Mouse (Mus musculus): ENCODE data around the gene Ankub1.

The Ankub1 gene

DNA sequence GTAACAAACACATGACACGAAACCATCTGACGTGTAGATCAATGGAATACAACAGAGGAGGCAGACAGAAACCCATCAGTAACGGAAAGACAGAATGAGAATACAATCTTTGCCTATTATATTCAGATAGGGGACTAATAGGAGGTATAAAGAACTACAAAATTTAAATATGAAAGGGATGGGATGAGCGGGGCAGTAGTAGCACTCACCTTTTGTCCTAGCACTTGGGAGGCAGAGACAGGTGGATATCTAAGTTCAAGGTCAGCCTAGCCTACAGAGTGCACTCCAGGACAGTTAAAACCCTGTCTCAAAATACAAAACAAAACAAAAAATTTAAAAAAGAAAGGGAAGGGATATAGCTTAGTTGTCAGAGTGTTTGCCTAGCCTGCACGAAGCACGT, 49.4 kb downstream of the Ankub1 start:
- DNase-seq (ENCODE audit: low spot score) = no peak

DNA sequence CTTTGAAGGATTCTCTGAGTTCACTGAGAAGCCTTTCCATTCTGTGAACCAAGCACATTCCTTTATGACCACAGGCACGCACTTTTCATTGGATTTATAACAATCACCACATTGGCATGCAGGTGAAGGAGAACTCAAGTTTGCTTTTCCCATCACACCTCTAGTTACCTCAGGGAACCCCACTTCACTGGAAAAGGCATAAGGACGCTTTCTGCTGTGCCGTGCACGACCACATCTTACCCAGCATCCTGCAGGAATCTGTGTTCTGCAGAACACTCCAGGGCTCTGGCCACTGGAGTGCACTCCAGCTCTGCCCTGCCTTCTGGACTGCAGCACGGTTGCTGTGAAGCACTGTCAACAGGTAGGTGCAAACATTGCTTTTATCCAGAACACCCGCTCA, 55.0 kb downstream of the Ankub1 start:
- no peak for DNase-seq (ENCODE audit: low spot score)

DNA sequence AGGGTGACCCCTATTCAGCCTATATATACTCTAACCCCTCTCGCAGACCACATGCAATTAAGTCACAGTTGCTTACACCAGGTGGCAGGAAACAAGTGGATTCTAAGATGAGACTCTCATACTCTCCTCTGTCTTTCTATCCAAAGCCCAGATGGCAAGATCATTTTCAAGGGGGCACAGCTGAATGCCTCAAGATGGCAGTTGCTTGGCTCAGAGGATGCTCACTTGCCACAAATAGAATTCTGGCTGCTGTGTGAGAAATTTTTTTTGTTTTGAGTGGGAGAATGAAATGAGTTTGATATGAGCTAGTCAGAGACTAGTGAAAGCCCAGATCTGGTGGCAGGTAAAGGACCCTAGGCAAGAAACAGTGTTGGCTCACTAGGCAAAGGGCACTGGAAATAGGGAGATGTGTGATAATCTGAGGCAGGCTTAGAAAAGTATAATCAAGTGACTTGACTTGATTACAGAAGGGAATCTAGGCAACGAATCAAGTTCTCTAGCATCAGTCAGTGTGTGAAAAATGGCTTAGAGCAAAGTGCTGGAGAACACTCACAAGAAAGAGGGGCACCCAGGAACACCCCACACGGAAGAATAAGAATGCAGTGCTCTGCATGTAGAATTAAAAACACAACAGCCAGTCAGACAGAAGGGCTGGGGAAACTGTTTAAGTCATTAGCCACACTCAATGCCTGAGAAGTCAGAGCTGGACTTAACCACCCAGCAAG, 57.7 kb downstream of the Ankub1 start:
- DNase-seq (ENCODE audit: low spot score) = no peak

DNA sequence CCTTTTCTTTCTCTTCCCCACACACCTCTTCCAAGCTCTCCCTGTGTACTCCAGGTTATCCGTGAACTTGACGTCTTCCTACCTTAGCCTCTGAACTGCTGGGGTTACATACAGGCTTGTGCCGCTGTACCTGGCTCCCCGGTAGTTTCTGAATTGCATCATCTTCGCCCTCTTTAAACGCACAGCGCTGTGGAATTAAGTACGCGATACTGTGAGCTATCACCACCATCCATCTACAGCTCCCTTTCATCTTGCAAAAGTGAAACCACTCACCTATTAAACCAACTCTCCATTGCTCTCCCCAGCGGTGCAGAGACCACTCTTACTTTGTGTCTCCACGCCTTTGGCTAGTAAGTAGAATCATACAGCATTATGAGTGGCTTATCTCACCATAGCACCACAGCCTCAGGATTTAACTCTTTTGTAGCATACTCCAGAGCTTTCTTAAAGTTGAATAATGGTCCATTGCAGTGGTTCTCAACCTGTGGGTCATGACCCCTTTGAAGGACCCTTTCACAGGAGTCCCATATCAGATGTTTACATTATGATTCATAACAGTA, 65.6 kb downstream of the Ankub1 start:
- no peak for DNase-seq (ENCODE audit: low spot score)

DNA sequence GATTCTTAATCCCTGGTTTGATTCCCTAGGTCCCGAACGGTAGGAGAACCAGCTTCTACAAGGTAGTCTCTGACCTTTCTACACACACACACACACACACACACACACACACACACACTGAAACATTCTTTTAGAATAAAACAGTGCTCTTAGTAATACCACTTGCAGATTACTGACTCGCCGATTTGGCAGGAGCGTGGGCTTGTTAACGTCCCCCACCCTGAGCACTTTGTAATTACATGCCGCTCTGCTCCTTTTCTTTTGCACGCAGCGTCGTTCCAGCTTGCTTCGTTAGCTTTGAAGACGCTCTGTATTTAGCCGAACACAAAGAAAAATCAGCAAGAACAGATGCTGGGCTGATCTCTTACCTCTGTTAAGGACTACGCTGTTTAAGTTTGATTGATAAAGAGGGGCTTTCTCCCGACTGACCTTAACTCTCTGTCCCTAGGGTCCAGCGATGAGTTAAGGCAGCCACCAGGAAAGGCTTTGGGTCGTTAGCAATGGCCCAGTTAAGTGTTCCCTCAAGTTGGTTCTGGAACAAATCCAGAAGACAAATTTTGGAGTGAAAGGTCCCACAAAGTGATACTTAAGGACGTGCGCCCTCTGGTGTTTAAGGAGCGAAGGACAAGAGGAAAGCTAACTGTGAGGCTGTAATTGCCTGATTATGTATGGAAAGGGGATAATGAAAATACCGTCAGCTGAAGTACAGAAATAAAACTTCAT, 67.2 kb downstream of the Ankub1 start:
- DNase-seq (ENCODE audit: low spot score) = peak; percentile 54

DNA sequence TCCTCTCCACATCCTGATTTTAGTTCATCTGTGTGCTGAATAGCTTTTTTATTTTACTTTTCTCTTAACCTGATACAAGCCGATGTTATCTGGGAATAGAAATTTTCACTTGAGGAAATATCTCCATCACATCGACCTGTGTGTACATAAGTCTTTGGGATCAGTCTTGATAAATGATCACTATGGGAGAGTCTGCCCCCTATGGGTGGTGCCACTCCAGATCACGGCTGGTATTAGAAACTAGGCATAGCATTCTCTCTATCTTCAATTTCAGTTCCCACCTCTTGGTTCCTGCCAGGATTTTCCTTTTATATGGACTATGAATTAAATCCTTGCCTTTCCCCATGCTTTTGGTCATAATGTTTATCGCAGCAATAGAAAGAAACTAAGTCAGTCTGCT, 72.9 kb downstream of the Ankub1 start:
- no peak for DNase-seq (ENCODE audit: low spot score)

DNA sequence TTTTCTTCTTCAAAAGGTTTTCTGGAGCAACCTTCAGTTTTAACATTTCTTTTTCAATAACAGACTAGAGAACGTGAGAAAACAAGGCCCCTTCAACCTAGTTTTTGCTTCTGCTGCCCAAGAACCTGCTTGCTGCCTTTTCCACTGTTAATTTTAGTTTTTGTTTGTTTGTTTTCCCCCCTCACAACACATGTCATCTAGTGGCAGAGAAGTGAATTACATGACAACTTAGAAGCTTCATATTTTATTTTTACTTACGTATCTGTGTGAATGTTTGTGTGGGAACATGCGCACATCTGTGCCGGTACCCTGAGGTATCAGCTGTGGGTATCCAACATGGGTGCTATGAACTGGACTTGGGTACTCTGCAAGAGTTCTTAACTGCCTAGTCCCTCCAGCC, 76.9 kb downstream of the Ankub1 start:
- no peak for DNase-seq (ENCODE audit: low spot score)

DNA sequence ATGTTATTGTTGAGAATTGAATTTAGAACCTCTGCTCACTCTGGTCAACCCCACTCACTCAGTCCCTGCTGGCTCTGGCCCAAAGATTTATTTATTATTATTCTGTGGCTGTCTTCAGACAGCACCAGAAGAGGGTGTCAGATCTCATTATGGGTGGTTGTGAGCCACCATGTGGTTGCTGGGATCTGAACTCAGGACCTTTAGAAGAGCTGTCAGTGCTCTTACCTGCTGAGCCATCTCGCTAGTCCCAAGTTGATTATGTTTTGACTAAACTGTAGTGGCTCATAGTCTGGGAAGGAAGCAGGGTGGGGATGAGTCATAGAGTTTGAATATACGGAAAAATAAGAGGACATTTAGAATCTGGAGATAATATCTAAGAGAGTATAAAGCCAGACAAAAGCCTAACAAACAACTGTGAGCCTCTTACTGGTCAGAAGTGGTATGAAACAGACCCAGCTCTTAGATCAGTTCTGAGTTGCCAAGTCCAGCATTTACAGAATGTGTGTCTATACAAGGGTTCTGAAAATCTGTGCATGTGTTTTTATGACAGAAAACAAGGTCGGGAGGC, 80.1 kb downstream of the Ankub1 start:
- no peak for DNase-seq (ENCODE audit: low spot score)

DNA sequence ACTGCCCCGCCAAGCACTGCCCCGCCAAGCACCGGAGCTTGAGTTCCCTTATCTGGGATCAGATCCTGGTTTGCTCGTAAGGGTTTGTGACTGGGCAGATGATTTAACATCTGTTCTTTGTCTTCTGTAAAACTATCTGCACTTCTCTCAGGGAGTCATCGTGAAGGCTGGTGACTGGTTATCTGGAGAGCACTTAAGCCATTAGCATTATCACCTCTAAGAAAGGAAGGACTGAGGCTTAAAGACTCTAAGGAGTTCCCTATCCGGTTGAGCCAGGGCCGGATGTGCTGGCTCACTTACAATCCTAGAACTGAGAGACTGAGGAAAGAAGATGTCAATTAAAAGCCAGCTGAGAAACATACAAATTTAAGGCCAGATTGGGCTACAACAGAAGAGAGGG, 80.8 kb downstream of the Ankub1 start:
- DNase-seq (ENCODE audit: low spot score) = no peak
